Mouse (Mus musculus): ENCODE results near the gene Olfr706. TPM values are rescaled to one million over a fixed set of nuclear protein-coding genes. Genes with fewer than 3 reads are reported as not detected.
"Not testable (repeated sequence)": the region's sequence is repeated elsewhere in the genome, so short reads cannot be mapped to it uniquely, and the experiment has no call there.

Olfr706 gene
- polyA plus RNA-seq (2015; fragmentation: Nextera tagmentation; extraction: Ambion mirVana), result not detected in 2 replicates

DNA sequence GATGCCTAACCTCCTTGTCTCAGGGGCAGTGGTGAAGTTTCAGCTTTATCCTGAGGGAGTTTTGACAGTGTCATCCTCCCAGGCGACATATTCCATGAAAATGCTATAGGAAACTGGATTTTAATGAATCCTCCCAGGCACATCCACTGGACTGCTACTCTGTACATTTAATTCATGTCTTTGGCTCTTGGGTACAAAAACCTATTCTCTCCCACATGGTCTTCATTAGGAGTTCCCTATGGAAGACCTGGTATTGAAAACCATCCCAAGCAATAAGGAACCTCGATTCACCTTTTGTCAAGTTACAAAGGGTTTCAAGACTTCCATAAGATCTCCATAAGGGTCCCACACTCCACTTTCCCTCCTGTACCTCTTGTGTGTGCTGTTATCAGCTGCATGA, at the start of gene Olfr706:
Gene Olfr706, minus strand, starts transcription at position 101 of the 400 bp plus-strand sequence.
- Histone ChIP-seq H3K27ac (no peak within 1 kb of the TSS), H3K4me1 (no peaks in the 10 kb centered on the region), H3K36me3 (no peaks in the 10 kb centered on the region), H3K9ac (no peak within 1 kb of the TSS), H3K9me3 (no peaks in the 10 kb centered on the region), H3K4me2 (no peak within 1 kb of the TSS), H3K4me3 (replicated peaks) (no peak within 1 kb of the TSS), H3K27me3 (replicated peaks) (no peaks in the 10 kb centered on the region)
- WGBS, result 71% methylated on average over 2 of the region's 2 CpGs
- no peak for ATAC-seq (ENCODE audit: insufficient read depth, low FRiP score, low read depth)

DNA sequence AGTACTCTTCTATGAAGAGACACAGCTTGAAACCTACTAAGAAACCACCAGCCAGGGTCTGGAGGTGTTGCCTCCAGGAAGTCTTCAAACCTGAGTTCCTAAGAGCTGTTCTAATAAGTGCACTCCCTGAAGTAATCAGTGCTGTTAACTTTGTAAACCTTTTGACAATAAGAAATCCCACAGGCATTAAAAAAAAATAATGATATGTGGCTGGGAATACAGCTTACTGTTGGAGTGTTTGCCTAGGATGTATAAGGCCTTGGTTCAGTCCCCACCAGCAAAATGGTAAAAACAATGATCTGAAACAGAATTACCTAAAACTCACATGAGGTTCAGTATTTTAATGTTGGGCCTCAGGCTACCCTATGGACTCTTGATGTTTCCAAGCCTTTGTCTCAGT, 44.2 kb upstream of the Olfr706 start, which contains the start of gene Olfr709-ps1:
Gene Olfr709-ps1, minus strand, starts transcription at position 101 of the 400 bp plus-strand sequence.
- H3K9me3 ChIP-seq, result no peaks in the 10 kb centered on the region
- H3K36me3 ChIP-seq, result no peaks in the 10 kb centered on the region
- H3K4me3 ChIP-seq (replicated peaks), result no peak within 1 kb of the TSS
- H3K4me2 ChIP-seq, result no peak within 1 kb of the TSS
- no peaks in the 10 kb centered on the region for H3K4me1 ChIP-seq
- no peak for ATAC-seq (ENCODE audit: insufficient read depth, low FRiP score, low read depth)
- no peak within 1 kb of the TSS for H3K9ac ChIP-seq
- no peak within 1 kb of the TSS for H3K27ac ChIP-seq
- H3K27me3 ChIP-seq (replicated peaks), result no peaks in the 10 kb centered on the region

DNA sequence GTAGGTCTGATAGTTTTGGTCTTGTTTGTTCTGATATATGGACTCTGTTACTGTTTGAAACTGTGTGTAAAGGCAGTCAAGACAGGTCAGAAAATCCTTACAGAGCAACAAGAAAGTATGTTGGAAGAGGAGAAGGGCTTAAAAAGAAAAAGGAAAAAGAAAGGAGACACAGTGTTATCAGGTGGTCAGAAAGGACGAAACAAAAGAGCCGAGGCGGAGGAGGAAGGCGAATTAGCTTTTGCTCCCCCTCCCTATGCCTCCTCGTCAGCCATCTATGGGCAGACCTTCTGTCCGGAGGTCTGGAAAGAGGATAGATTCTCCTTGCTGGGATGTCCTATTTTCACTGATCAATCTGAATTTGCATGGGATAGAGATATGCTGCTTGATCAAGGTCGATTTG, 33.0 kb upstream of the Olfr706 start:
- not testable (repeated sequence) for H3K4me2 ChIP-seq; H3K4me1 ChIP-seq; H3K9me3 ChIP-seq; H3K36me3 ChIP-seq; ATAC-seq (ENCODE audit: insufficient read depth, low FRiP score, low read depth); H3K27ac ChIP-seq; H3K27me3 ChIP-seq (replicated peaks); H3K4me3 ChIP-seq (replicated peaks); H3K9ac ChIP-seq
- WGBS, result 87% methylated on average over 7 of the region's 7 CpGs

DNA sequence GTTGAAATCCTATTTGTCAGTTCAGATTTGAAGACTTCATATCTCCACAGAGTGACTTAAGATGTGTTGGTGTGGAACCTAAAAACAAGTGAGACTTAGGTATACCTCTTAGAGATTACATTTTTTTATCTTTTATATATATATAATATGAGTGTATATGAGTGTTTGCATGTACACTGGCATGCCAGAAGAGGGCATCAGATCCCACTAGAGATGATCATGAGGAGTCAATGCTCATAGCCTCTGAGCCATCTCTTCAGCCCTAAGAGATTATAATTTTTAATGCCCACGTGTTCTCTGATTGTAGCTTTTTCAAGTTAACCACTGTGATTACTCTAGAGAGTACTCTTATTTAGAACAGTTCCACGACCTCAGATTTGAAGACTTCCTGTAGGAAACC, 19.7 kb upstream of the Olfr706 start, which contains the start of gene Olfr1532-ps1:
Gene Olfr1532-ps1, plus strand, starts transcription at position 326 of the 400 bp plus-strand sequence.
- H3K36me3 ChIP-seq, result no peaks in the 10 kb centered on the region
- WGBS, result 65% methylated on average over 2 of the region's 2 CpGs
- no peak for ATAC-seq (ENCODE audit: insufficient read depth, low FRiP score, low read depth)
- no peaks in the 10 kb centered on the region for H3K27me3 ChIP-seq (replicated peaks)
- H3K4me3 ChIP-seq (replicated peaks), result no peak within 1 kb of the TSS
- no peaks in the 10 kb centered on the region for H3K4me1 ChIP-seq
- H3K4me2 ChIP-seq, result no peak within 1 kb of the TSS
- H3K27ac ChIP-seq, result no peak within 1 kb of the TSS
- no peaks in the 10 kb centered on the region for H3K9me3 ChIP-seq
- H3K9ac ChIP-seq, result no peak within 1 kb of the TSS

DNA sequence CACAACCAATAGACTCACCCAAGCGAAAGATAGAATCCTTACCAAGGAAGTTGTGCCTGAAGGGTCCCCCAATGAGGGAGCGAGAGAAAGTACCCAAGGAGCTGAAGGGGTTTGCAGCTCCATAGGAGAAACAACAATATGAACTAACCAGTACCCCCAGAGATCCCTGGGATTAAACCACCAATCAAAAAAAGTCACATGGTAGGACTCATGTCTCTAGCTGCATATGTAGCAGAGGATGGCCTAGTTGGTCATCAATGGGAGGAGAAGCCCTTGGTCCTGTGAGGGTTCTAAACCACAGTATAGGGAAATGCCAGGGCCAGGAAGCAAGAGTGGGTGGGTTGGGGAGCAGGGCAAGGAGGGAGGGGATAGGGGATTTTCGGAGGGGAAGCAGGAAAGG, 13.2 kb upstream of the Olfr706 start, which contains the start of gene Olfr707:
Gene Olfr707, minus strand, starts transcription at position 101 of the 400 bp plus-strand sequence.
- 72% methylated on average over 3 of the region's 3 CpGs for WGBS
- H3K27ac ChIP-seq, result not testable (repeated sequence)

DNA sequence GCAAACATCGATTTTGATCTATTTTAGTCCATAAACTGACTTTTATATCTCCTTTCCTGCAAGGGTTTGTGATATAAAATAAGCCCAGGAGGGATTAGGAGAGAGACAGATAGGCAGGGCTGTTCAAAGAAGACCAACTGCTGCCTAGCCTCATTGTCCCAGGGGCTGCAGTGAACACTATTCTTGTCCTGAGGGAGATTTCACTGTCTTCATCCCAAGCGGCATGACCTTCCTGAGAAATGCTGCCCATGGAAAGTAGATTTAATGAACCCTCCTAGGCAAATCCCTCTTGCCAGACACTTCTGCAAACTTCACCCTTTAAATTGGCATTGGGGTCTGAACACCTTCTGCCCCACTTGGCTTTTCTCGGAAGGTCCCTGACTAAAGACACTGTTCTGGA, 11.2 kb downstream of the Olfr706 start, which contains the start of gene Olfr705:
Gene Olfr705, minus strand, starts transcription at position 101 of the 400 bp plus-strand sequence.
- Histone ChIP-seq H3K27ac (no peak within 1 kb of the TSS), H3K9ac (no peak within 1 kb of the TSS), H3K27me3 (replicated peaks) (no peaks in the 10 kb centered on the region), H3K9me3 (no peaks in the 10 kb centered on the region), H3K4me2 (no peak within 1 kb of the TSS), H3K36me3 (no peaks in the 10 kb centered on the region), H3K4me1 (no peaks in the 10 kb centered on the region), H3K4me3 (replicated peaks) (no peak within 1 kb of the TSS)
- WGBS, result 78% methylated on average over 3 of the region's 3 CpGs
- ATAC-seq (ENCODE audit: insufficient read depth, low FRiP score, low read depth), result no peak

More for the DNA sequence above, 13.2 kb upstream of the Olfr706 start, which contains the start of gene Olfr707:
- H3K9ac ChIP-seq; ATAC-seq (ENCODE audit: insufficient read depth, low FRiP score, low read depth); H3K4me2 ChIP-seq; H3K36me3 ChIP-seq; H3K9me3 ChIP-seq; H3K4me3 ChIP-seq (replicated peaks); H3K27me3 ChIP-seq (replicated peaks); H3K4me1 ChIP-seq: not testable (repeated sequence)

DNA sequence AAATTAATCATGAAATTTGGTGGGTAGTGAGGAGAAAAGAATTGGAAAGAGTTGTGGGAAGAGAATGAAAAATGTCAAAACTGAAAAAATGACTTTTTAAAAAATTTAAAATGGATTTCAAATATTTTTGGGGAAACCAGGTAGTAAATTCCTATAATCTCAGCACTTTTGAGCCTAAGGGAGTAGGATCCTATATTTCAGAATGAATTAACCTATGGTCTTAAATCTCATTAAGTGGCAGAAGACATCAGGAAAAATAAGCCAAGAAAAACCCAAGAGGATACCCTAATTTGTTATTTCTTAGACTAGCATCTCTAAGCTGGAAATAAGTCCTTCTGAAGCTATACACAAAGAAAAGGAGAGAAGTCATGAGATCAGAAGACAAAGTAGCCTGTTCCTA, 25.1 kb downstream of the Olfr706 start, which contains the start of gene Olfr704:
Gene Olfr704, plus strand, starts transcription at position 301 of the 400 bp plus-strand sequence.
- Histone ChIP-seq H3K9ac (no peak within 1 kb of the TSS), H3K27me3 (replicated peaks) (no peaks in the 10 kb centered on the region), H3K36me3 (no peaks in the 10 kb centered on the region), H3K27ac (no peak within 1 kb of the TSS), H3K4me3 (replicated peaks) (no peak within 1 kb of the TSS), H3K4me1 (no peaks in the 10 kb centered on the region), H3K4me2 (no peak within 1 kb of the TSS), H3K9me3 (no peaks in the 10 kb centered on the region)
- no peak for ATAC-seq (ENCODE audit: insufficient read depth, low FRiP score, low read depth)

DNA sequence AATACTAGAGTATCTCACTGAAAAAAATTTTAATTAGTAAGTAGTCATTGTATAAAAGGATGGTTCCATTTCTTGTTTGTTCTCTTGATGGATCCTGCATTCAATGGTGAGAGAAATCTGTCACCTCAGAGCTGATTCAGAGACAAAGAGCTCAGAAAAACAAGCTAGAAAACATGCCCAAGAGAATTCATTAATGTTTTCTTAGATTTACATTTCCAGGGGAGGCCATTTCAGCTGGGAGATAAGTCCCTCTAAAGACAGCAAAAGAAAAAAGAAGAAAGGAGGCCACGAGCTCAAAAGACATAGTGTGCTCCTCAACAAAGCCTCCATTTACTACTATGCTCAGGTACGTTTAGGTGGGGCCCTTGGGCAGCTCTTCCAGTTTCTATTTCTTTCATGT, 44.9 kb downstream of the Olfr706 start, which contains the start of gene Olfr703:
Gene Olfr703, plus strand, starts transcription at position 301 of the 400 bp plus-strand sequence.
- WGBS, result 57% methylated on average over 2 of the region's 2 CpGs
- no peak for ATAC-seq (ENCODE audit: insufficient read depth, low FRiP score, low read depth)
- Histone ChIP-seq H3K4me1 (no peaks in the 10 kb centered on the region), H3K4me2 (no peak within 1 kb of the TSS), H3K9ac (no peak within 1 kb of the TSS), H3K9me3 (no peaks in the 10 kb centered on the region), H3K36me3 (no peaks in the 10 kb centered on the region), H3K27me3 (replicated peaks) (no peaks in the 10 kb centered on the region), H3K27ac (no peak within 1 kb of the TSS), H3K4me3 (replicated peaks) (no peak within 1 kb of the TSS)

DNA sequence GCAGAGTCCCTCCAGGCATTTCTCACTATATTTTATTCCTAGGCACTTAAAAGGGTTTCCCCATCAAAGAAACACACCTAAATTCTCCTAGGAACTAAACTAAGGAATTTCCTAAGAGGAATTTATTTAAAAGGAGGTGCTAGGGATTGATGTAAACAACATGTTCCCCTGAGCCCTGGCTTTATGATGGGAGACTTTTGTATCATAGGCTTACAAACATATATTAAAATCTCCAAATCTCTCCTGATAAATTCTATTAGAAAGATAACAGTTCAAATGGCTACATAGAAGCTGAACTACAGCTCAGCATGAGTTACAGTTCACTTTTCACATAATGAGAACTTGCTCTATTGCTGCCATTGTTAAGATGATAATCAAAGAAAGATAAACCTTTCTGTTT, 54.2 kb downstream of the Olfr706 start, which contains the start of gene Olfr702:
Gene Olfr702, minus strand, starts transcription at position 101 of the 400 bp plus-strand sequence.
- Histone ChIP-seq H3K4me3 (replicated peaks) (no peak within 1 kb of the TSS), H3K36me3 (no peaks in the 10 kb centered on the region), H3K4me2 (no peak within 1 kb of the TSS), H3K4me1 (no peaks in the 10 kb centered on the region), H3K9ac (no peak within 1 kb of the TSS), H3K27ac (no peak within 1 kb of the TSS), H3K27me3 (replicated peaks) (no peaks in the 10 kb centered on the region), H3K9me3 (no peaks in the 10 kb centered on the region)
- no peak for ATAC-seq (ENCODE audit: insufficient read depth, low FRiP score, low read depth)

Other genes with a start within 250 kb of the Olfr706 start
- gene Olfr693, start 207.6 kb downstream of the Olfr706 start, polyA plus RNA-seq (2015; fragmentation: Nextera tagmentation; extraction: Ambion mirVana), result not detected in 2 replicates
- not detected in 2 replicates for gene Olfr694, start 196.3 kb downstream of the Olfr706 start, polyA plus RNA-seq (2015; fragmentation: Nextera tagmentation; extraction: Ambion mirVana)
- gene Olfr695, start 171.8 kb downstream of the Olfr706 start, polyA plus RNA-seq (2015; fragmentation: Nextera tagmentation; extraction: Ambion mirVana), result not detected in 2 replicates
- not detected in 2 replicates for gene Olfr697, start 145.7 kb downstream of the Olfr706 start, polyA plus RNA-seq (2015; fragmentation: Nextera tagmentation; extraction: Ambion mirVana)
- not detected in 2 replicates for gene Olfr698, start 132.8 kb downstream of the Olfr706 start, polyA plus RNA-seq (2015; fragmentation: Nextera tagmentation; extraction: Ambion mirVana)
- not detected in 2 replicates for gene Olfr699, start 95.0 kb downstream of the Olfr706 start, polyA plus RNA-seq (2015; fragmentation: Nextera tagmentation; extraction: Ambion mirVana)
- gene Olfr700, start 79.3 kb downstream of the Olfr706 start, polyA plus RNA-seq (2015; fragmentation: Nextera tagmentation; extraction: Ambion mirVana), result not detected in 2 replicates
- not detected in 2 replicates for gene Olfr701, start 74.0 kb downstream of the Olfr706 start, polyA plus RNA-seq (2015; fragmentation: Nextera tagmentation; extraction: Ambion mirVana)
- not detected in 2 replicates for gene Olfr702, start 54.3 kb downstream of the Olfr706 start, polyA plus RNA-seq (2015; fragmentation: Nextera tagmentation; extraction: Ambion mirVana)
- not detected in 2 replicates for gene Olfr703, start 44.8 kb downstream of the Olfr706 start, polyA plus RNA-seq (2015; fragmentation: Nextera tagmentation; extraction: Ambion mirVana)
- gene Olfr704, start 25.0 kb downstream of the Olfr706 start, polyA plus RNA-seq (2015; fragmentation: Nextera tagmentation; extraction: Ambion mirVana), result not detected in 2 replicates
- not detected in 2 replicates for gene Olfr705, start 11.3 kb downstream of the Olfr706 start, polyA plus RNA-seq (2015; fragmentation: Nextera tagmentation; extraction: Ambion mirVana)
- not detected in 2 replicates for gene Olfr707, start 13.1 kb upstream of the Olfr706 start, polyA plus RNA-seq (2015; fragmentation: Nextera tagmentation; extraction: Ambion mirVana)
- not detected in 2 replicates for gene Olfr1532-ps1, start 19.8 kb upstream of the Olfr706 start, polyA plus RNA-seq (2015; fragmentation: Nextera tagmentation; extraction: Ambion mirVana)
- not detected in 2 replicates for gene Olfr709-ps1, start 44.1 kb upstream of the Olfr706 start, polyA plus RNA-seq (2015; fragmentation: Nextera tagmentation; extraction: Ambion mirVana)
- gene Olfr710, start 60.1 kb upstream of the Olfr706 start, polyA plus RNA-seq (2015; fragmentation: Nextera tagmentation; extraction: Ambion mirVana), result not detected in 2 replicates
- gene Olfr6, start 75.8 kb upstream of the Olfr706 start, polyA plus RNA-seq (2015; fragmentation: Nextera tagmentation; extraction: Ambion mirVana), result not detected in 2 replicates
- not detected in 2 replicates for gene Olfr711, start 87.3 kb upstream of the Olfr706 start, polyA plus RNA-seq (2015; fragmentation: Nextera tagmentation; extraction: Ambion mirVana)
- gene Olfr2, start 117.9 kb upstream of the Olfr706 start, polyA plus RNA-seq (2015; fragmentation: Nextera tagmentation; extraction: Ambion mirVana), result not detected in 2 replicates
- not detected in 2 replicates for gene Olfr713, start 143.0 kb upstream of the Olfr706 start, polyA plus RNA-seq (2015; fragmentation: Nextera tagmentation; extraction: Ambion mirVana)
- not detected in 2 replicates for gene Olfr714, start 182.8 kb upstream of the Olfr706 start, polyA plus RNA-seq (2015; fragmentation: Nextera tagmentation; extraction: Ambion mirVana)
- gene Olfr17, start 205.1 kb upstream of the Olfr706 start, polyA plus RNA-seq (2015; fragmentation: Nextera tagmentation; extraction: Ambion mirVana), result not detected in 2 replicates
- not detected in 2 replicates for gene Olfr715b, start 222.2 kb upstream of the Olfr706 start, polyA plus RNA-seq (2015; fragmentation: Nextera tagmentation; extraction: Ambion mirVana)
- not detected in 2 replicates for gene Olfr715, start 242.9 kb upstream of the Olfr706 start, polyA plus RNA-seq (2015; fragmentation: Nextera tagmentation; extraction: Ambion mirVana)

Data from stomach, embryonic 15.5 days (tissue).